Mouse (Mus musculus) limb, embryonic 14.5 days (tissue): ENCODE results near the gene Ndufa4. TPM values are rescaled to one million over a fixed set of nuclear protein-coding genes. Genes with fewer than 3 reads are reported as not detected.

Experiments used
- ATAC-seq: fragments of 200-750 bp; cut with Nextera tagmentation; 2 replicates; pipeline ENCODE4 v1.8.0; 2017; ENCODE audit warnings: low read depth, moderate number of reproducible peaks, moderate TSS enrichment; ENCODE audit not compliant: low FRiP score
- DNase-seq: peaks from one replicate; pipeline ENCODE4 v3.0.0-alpha.2; 2015; ENCODE audit warnings: low spot score
- H3K27ac ChIP-seq: fragments of 300-500 bp; sonication (generic); replicated peaks from 2 replicates; pipeline ENCODE4 v1.5.1; 2014; ENCODE audit warnings: low read depth, mild to moderate bottlenecking, low read length, moderate library complexity, mixed read lengths
- H3K27me3 ChIP-seq: fragments of 300-500 bp; sonication (generic); 2 replicates; pipeline ENCODE4 v1.6.1; 2014; ENCODE audit warnings: low read length, mixed read lengths; ENCODE audit not compliant: control insufficient read depth, insufficient read depth
- H3K36me3 ChIP-seq: fragments of 300-500 bp; sonication (generic); 2 replicates; pipeline ENCODE4 v1.6.1; 2014; ENCODE audit warnings: mild to moderate bottlenecking, low read length, moderate library complexity, mixed read lengths; ENCODE audit not compliant: control insufficient read depth, insufficient read depth
- H3K4me1 ChIP-seq: fragments of 300-500 bp; sonication (generic); 2 replicates; pipeline ENCODE4 v1.6.1; 2014; ENCODE audit warnings: antibody characterized with exemption, low read length, mixed read lengths; ENCODE audit not compliant: control insufficient read depth, insufficient read depth
- H3K4me2 ChIP-seq: fragments of 300-500 bp; sonication (generic); replicated peaks from 2 replicates; pipeline ENCODE4 v1.6.1; 2014; ENCODE audit warnings: low read depth, mild to moderate bottlenecking, low read length, moderate library complexity; ENCODE audit not compliant: severe bottlenecking
- H3K4me3 ChIP-seq: fragments of 300-500 bp; sonication (generic); replicated peaks from 2 replicates; pipeline ENCODE4 v1.5.1; 2014; ENCODE audit warnings: low read length
- H3K9ac ChIP-seq: fragments of 300-500 bp; sonication (generic); 2 replicates; pipeline ENCODE4 v1.6.1; 2014; ENCODE audit warnings: mild to moderate bottlenecking, low read depth, low read length, moderate library complexity; ENCODE audit not compliant: severe bottlenecking
- H3K9me3 ChIP-seq: fragments of 300-500 bp; sonication (generic); 2 replicates; pipeline ENCODE4 v1.6.1; 2016; ENCODE audit warnings: low read length; ENCODE audit not compliant: control insufficient read depth
- POLR2A ChIP-seq: fragments of 200-500 bp; IDR thresholded peaks from 2 replicates; pipeline ENCODE4 v1.8.0; 2012; ENCODE audit warnings: inconsistent platforms, mild to moderate bottlenecking, moderate library complexity, borderline replicate concordance; ENCODE audit not compliant: insufficient read depth, insufficient read length; ENCODE audit errors: extremely low read depth
- WGBS: fragments of 180-500 bp; shearing (Covaris S2); extraction: QIAGEN DNeasy Blood & Tissue Kit; methylation state at CpG from one replicate; pipeline ENCODE4 v1.1.7; 2014; 5-methylcytosine and 5-hydroxymethylcytosine counted together
- polyA plus RNA-seq, 2 experiments: library from polyadenylated mRNA; depleted of rRNA in 1 of 2; stranded (reverse) in 1 of 2; unstranded in 1 of 2; fragments of >200 nt; fragmentation: Nextera tagmentation in 1 of 2; extraction: Ambion mirVana in 1 of 2; gene quantifications; 2 replicates each; pipeline versions ENCODE4 v1.2.1 to v1.2.3; 2012 to 2014

Ndufa4 gene
- polyA plus RNA-seq (2012; rRNA removed) = 479 and 543 TPM in 2 replicates
- polyA plus RNA-seq (2014; fragmentation: Nextera tagmentation; extraction: Ambion mirVana) = 762 and 828 TPM in 2 replicates

DNA sequence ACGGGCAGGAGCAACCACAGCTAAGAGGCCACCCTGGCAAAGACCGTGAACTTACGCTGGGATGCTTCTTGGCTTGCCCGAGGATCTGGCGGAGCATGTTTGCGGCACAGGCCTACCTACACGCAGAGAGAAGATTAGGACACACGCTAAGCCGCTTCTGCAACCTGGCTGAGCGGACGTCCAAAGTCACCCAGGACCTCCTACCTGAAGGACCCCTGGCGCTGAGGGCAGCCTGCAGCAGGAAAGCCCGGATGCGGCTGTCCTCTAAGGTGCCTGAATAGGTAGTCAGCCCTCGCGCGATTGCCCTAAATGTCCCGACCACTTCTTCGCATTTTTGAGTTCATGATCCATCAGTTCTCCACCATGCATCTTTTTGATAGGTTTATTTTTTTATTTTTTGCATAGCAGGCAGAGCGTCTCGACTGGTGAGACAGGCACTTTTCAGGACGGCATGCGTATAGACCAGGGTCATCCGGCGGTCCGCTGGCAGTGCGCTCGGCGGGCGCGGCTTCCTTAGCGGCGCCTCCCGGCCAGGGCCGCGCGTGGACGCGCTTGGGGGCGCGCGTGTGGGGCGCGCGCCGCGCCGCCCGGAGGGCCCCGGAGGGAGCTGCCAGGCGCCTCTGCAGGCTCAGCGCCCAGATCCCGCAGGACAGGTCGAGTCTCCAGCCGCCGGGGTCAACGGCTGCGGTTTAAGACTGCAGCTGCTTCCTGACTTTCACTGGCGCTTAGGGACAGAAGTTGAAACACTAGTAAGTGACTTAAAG, at the start of gene Ndufa4, which contains the start of gene Phf14:
Gene Ndufa4 (minus strand): TSS at position 229 of the 764 bp plus-strand sequence.
Gene Phf14 (plus strand): TSS at position 541 of the 764 bp plus-strand sequence.
- no peaks in the 10 kb centered on the region for H3K27me3 ChIP-seq
- H3K9me3 ChIP-seq = no peaks in the 10 kb centered on the region
- peak; percentile 87; the same call in 1 of the 2 replicates for TF ChIP-seq POLR2A
- DNase-seq = peak; percentile 96
- peak; percentile 96 for ATAC-seq
- peaks cover 22% of the 10 kb centered on the region for H3K36me3 ChIP-seq
- WGBS = 0% methylated on average over 53 of the region's 59 CpGs
- H3K9ac ChIP-seq = peak within 1 kb of the TSS; percentile 90
- peaks cover 7% of the 10 kb centered on the region; the same call in 1 of the 2 replicates for H3K4me1 ChIP-seq
- peak within 1 kb of the TSS; percentile 58 for H3K4me2 ChIP-seq
- peak within 1 kb of the TSS; percentile 79 for H3K27ac ChIP-seq
- H3K4me3 ChIP-seq = peak within 1 kb of the TSS; percentile 84

GRCm38 (mm10) chr6:11948100-11948499, 40.8 kb upstream of the Ndufa4 start:
- DNase-seq (no peak), ATAC-seq (no peak)
- no peak for TF ChIP-seq POLR2A
- no peaks in the 10 kb centered on the region for H3K4me1 ChIP-seq
- no peak overlapping the region for H3K27ac ChIP-seq
- peaks cover 44% of the 10 kb centered on the region for H3K36me3 ChIP-seq
- H3K27me3 ChIP-seq = no peaks in the 10 kb centered on the region
- no peak overlapping the region for H3K4me2 ChIP-seq
- no peak overlapping the region for H3K4me3 ChIP-seq
- no peaks in the 10 kb centered on the region for H3K9me3 ChIP-seq
- H3K9ac ChIP-seq = no peak overlapping the region
- 92% methylated on average over 1 of the region's 1 CpGs for WGBS

GRCm38 (mm10) chr6:11942089-11942488, 34.8 kb upstream of the Ndufa4 start:
- H3K9ac ChIP-seq = no peak overlapping the region
- H3K27ac ChIP-seq = no peak overlapping the region
- H3K4me2 ChIP-seq = no peak overlapping the region
- no peak for ATAC-seq
- no peak for DNase-seq
- no peak overlapping the region for H3K4me3 ChIP-seq
- no peaks in the 10 kb centered on the region for H3K4me1 ChIP-seq
- WGBS = 94% methylated on average over 4 of the region's 4 CpGs
- no peaks in the 10 kb centered on the region for H3K9me3 ChIP-seq
- TF ChIP-seq POLR2A = no peak
- no peaks in the 10 kb centered on the region for H3K27me3 ChIP-seq
- peaks cover 44% of the 10 kb centered on the region for H3K36me3 ChIP-seq

DNA sequence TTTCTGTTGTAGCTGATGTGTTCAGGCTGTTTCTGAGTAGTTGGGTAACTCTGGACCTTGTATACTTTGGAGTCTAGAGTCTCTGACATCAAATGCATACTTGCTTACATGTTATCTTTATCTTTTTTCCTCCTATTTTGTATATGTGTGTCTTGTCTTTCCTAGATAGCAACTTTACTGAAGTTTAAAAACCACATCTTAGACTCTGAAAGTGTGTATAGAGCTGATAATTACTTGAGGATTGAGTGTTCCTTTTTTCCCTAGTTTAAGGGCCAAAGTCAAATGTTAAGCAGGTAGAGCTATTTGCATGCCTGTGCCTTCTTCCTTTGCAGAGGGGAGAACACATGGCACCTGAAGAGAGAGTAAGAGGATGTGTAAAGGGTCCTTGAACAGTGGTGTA, 33.6 kb upstream of the Ndufa4 start:
- H3K4me3 ChIP-seq = no peak overlapping the region
- no peaks in the 10 kb centered on the region for H3K4me1 ChIP-seq
- H3K4me2 ChIP-seq = no peak overlapping the region
- peaks cover 39% of the 10 kb centered on the region for H3K36me3 ChIP-seq
- no peak overlapping the region for H3K9ac ChIP-seq
- no peak for ATAC-seq
- DNase-seq = no peak
- no peaks in the 10 kb centered on the region for H3K27me3 ChIP-seq
- no peak for TF ChIP-seq POLR2A
- no peak overlapping the region for H3K27ac ChIP-seq
- H3K9me3 ChIP-seq = no peaks in the 10 kb centered on the region

DNA sequence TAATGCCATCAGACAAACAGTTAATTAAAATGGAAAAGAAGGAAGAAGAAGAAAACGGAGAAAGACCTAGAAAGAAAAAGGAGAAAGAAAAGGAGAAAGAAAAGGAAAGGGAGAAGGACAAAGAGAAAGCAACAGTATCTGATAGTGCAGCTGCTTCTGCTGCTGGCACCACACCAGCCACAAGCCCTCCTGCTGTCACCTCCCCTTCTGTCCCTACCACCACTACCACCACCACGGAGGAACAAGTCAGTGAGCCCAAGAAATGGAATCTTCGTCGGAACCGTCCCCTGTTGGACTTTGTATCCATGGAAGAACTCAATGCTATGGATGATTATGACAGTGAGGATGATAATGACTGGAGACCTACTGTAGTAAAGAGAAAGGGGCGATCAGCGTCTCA, 26.1 kb upstream of the Ndufa4 start:
- ATAC-seq = no peak
- Histone ChIP-seq H3K4me1 (no peaks in the 10 kb centered on the region), H3K9ac (no peak overlapping the region), H3K4me3 (no peak overlapping the region), H3K9me3 (no peaks in the 10 kb centered on the region), H3K27me3 (no peaks in the 10 kb centered on the region), H3K36me3 (peaks cover 22% of the 10 kb centered on the region), H3K4me2 (no peak overlapping the region), H3K27ac (no peak overlapping the region)
- TF ChIP-seq POLR2A = no peak
- DNase-seq = no peak
- 94% methylated on average over 7 of the region's 7 CpGs for WGBS
